Mouse (Mus musculus) lung, embryonic 14.5 days (tissue): Measurements from ENCODE around the gene Htra2. TPM values are rescaled to one million over a fixed set of nuclear protein-coding genes. Genes with fewer than 3 reads are reported as not detected.

ENCODE experiments used
- ATAC-seq: fragments of 200-750 bp; cut with Nextera tagmentation; 2 replicates; pipeline ENCODE4 v1.8.0; 2017; ENCODE audit warnings: mild to moderate bottlenecking, moderate TSS enrichment, moderate library complexity; ENCODE audit not compliant: insufficient read depth
- DNase-seq: peaks from one replicate; pipeline ENCODE4 v3.0.0-alpha.2; 2015
- H3K27ac ChIP-seq: fragments of 300-500 bp; sonication (generic); 2 replicates; pipeline ENCODE4 v1.5.1; 2014; ENCODE audit warnings: low read depth, mild to moderate bottlenecking, moderate library complexity
- H3K27me3 ChIP-seq: fragments of 300-500 bp; sonication (generic); 2 replicates; pipeline ENCODE4 v1.6.1; 2014; ENCODE audit warnings: low read length, control low read depth; ENCODE audit not compliant: insufficient read depth
- H3K36me3 ChIP-seq: fragments of 300-500 bp; sonication (generic); 2 replicates; pipeline ENCODE4 v1.6.1; 2014; ENCODE audit warnings: control low read depth; ENCODE audit not compliant: insufficient read depth
- H3K4me1 ChIP-seq: fragments of 300-500 bp; sonication (generic); 2 replicates; pipeline ENCODE4 v1.6.1; 2014; ENCODE audit warnings: antibody characterized with exemption, control low read depth; ENCODE audit not compliant: insufficient read depth
- H3K4me2 ChIP-seq: fragments of 300-500 bp; sonication (generic); 2 replicates; pipeline ENCODE4 v1.6.1; 2014; ENCODE audit warnings: mild to moderate bottlenecking
- H3K4me3 ChIP-seq: fragments of 300-500 bp; sonication (generic); 2 replicates; pipeline ENCODE4 v1.5.1; 2014; ENCODE audit warnings: low read depth, low read length
- H3K9ac ChIP-seq: fragments of 300-500 bp; sonication (generic); 2 replicates; pipeline ENCODE4 v1.6.1; 2014
- H3K9me3 ChIP-seq: fragments of 300-500 bp; sonication (generic); 2 replicates; pipeline ENCODE4 v1.6.1; 2016; ENCODE audit warnings: low read depth, low read length, control low read depth
- CTCF ChIP-seq: IDR thresholded peaks from 2 replicates; pipeline ENCODE4 v1.5.1; 2016; ENCODE audit warnings: antibody characterized with exemption, low read depth
- WGBS: fragments of 180-500 bp; shearing (Covaris S2); extraction: QIAGEN DNeasy Blood & Tissue Kit; methylation state at CpG from one replicate; pipeline ENCODE4 v1.1.7; 2014; 5-methylcytosine and 5-hydroxymethylcytosine counted together
- polyA plus RNA-seq: library from polyadenylated mRNA; unstranded; fragments of >200 nt; fragmentation: Nextera tagmentation; extraction: Ambion mirVana; gene quantifications from 2 replicates; pipeline ENCODE4 v1.2.1, GENCODE M21; 2014

Gene Htra2
- polyA plus RNA-seq, 1 experiment from 2014 or later: 44.0 TPM

- H3K9ac ChIP-seq: no peak overlapping the region; the same call in 1 of the 2 replicates
- no peaks in the 10 kb centered on the region for H3K27me3 ChIP-seq
- TF ChIP-seq CTCF: no peak
- no peak for ATAC-seq
- no peak overlapping the region for H3K4me2 ChIP-seq
- H3K36me3 ChIP-seq: no peaks in the 10 kb centered on the region
- H3K27ac ChIP-seq: no peak overlapping the region
- WGBS: 96% methylated on average over 2 of the region's 2 CpGs
- no peaks in the 10 kb centered on the region for H3K4me1 ChIP-seq
- no peaks in the 10 kb centered on the region for H3K9me3 ChIP-seq
- no peak overlapping the region for H3K4me3 ChIP-seq
- no peak for DNase-seq
These were observed 31.3 kb downstream of the Htra2 start for GRCm38 (mm10) chr6:83023786-83024185.

- Histone ChIP-seq H3K36me3 (no peaks in the 10 kb centered on the region), H3K4me2 (no peak overlapping the region), H3K9me3 (no peaks in the 10 kb centered on the region), H3K27ac (no peak overlapping the region), H3K9ac (no peak overlapping the region), H3K4me1 (no peaks in the 10 kb centered on the region), H3K27me3 (no peaks in the 10 kb centered on the region), H3K4me3 (no peak overlapping the region)
- ATAC-seq (no peak), DNase-seq (no peak)
- no peak for TF ChIP-seq CTCF
- WGBS: 84% methylated on average over 9 of the region's 9 CpGs
These were observed 32.1 kb downstream of the Htra2 start for GRCm38 (mm10) chr6:83023008-83023407.

GRCm38 (mm10) chr6:83020836-83021593, 34.1 kb downstream of the Htra2 start:
- no peak overlapping the region for H3K4me2 ChIP-seq
- TF ChIP-seq CTCF: no peak
- ATAC-seq (no peak), DNase-seq (no peak)
- no peak overlapping the region for H3K4me3 ChIP-seq
- no peaks in the 10 kb centered on the region for H3K27me3 ChIP-seq
- no peak overlapping the region for H3K9ac ChIP-seq
- H3K4me1 ChIP-seq: no peaks in the 10 kb centered on the region
- H3K36me3 ChIP-seq: no peaks in the 10 kb centered on the region
- WGBS: 68% methylated on average over 4 of the region's 4 CpGs
- no peaks in the 10 kb centered on the region for H3K9me3 ChIP-seq
- no peak overlapping the region for H3K27ac ChIP-seq

- WGBS: 80% methylated on average over 6 of the region's 6 CpGs
- Histone ChIP-seq H3K9ac (no peak overlapping the region), H3K9me3 (no peaks in the 10 kb centered on the region), H3K36me3 (no peaks in the 10 kb centered on the region), H3K27me3 (no peaks in the 10 kb centered on the region), H3K4me2 (no peak overlapping the region), H3K4me1 (no peaks in the 10 kb centered on the region), H3K27ac (no peak overlapping the region), H3K4me3 (no peak overlapping the region)
- no peak for ATAC-seq
- no peak for DNase-seq
- TF ChIP-seq CTCF: no peak
These were observed 35.0 kb downstream of the Htra2 start for GRCm38 (mm10) chr6:83020121-83020520.

GRCm38 (mm10) chr6:83019044-83019443, 36.0 kb downstream of the Htra2 start:
- no peaks in the 10 kb centered on the region for H3K9me3 ChIP-seq
- no peak for ATAC-seq
- H3K27ac ChIP-seq: no peak overlapping the region
- H3K9ac ChIP-seq: no peak overlapping the region
- 65% methylated on average over 3 of the region's 3 CpGs for WGBS
- no peaks in the 10 kb centered on the region for H3K36me3 ChIP-seq
- no peak for DNase-seq
- TF ChIP-seq CTCF: no peak
- H3K4me2 ChIP-seq: no peak overlapping the region
- no peak overlapping the region for H3K4me3 ChIP-seq
- H3K27me3 ChIP-seq: no peaks in the 10 kb centered on the region
- H3K4me1 ChIP-seq: no peaks in the 10 kb centered on the region

- DNase-seq: no peak
- whole genome bisulfite sequencing: 24% methylated on average over 3 of the region's 3 CpGs
- Histone ChIP-seq H3K36me3 (no peaks in the 10 kb centered on the region), H3K27me3 (no peaks in the 10 kb centered on the region), H3K4me1 (no peaks in the 10 kb centered on the region), H3K27ac (no peak overlapping the region), H3K9me3 (no peaks in the 10 kb centered on the region), H3K4me2 (no peak overlapping the region), H3K9ac (no peak overlapping the region), H3K4me3 (no peak overlapping the region)
- no peak for ATAC-seq
- TF ChIP-seq CTCF: no peak
These were observed 37.9 kb downstream of the Htra2 start for GRCm38 (mm10) chr6:83017190-83017589.

GRCm38 (mm10) chr6:83015749-83016148, 39.3 kb downstream of the Htra2 start:
- H3K9me3 ChIP-seq: no peaks in the 10 kb centered on the region
- 85% methylated on average over 2 of the region's 2 CpGs for WGBS
- no peak overlapping the region for H3K4me2 ChIP-seq
- no peak overlapping the region for H3K27ac ChIP-seq
- H3K9ac ChIP-seq: no peak overlapping the region
- H3K36me3 ChIP-seq: no peaks in the 10 kb centered on the region
- no peaks in the 10 kb centered on the region for H3K4me1 ChIP-seq
- ATAC-seq: no peak
- TF ChIP-seq CTCF: no peak
- no peak for DNase-seq
- no peaks in the 10 kb centered on the region for H3K27me3 ChIP-seq
- no peak overlapping the region for H3K4me3 ChIP-seq
